Mouse (Mus musculus): ENCODE data around the gene Plxnc1. TPM values are rescaled to one million over a fixed set of nuclear protein-coding genes. Genes with fewer than 3 reads are reported as not detected.

The Plxnc1 gene
- 8.7 and 9.4 TPM in 2 replicates for polyA plus RNA-seq (2015; fragmentation: Nextera tagmentation; extraction: Ambion mirVana)

DNA sequence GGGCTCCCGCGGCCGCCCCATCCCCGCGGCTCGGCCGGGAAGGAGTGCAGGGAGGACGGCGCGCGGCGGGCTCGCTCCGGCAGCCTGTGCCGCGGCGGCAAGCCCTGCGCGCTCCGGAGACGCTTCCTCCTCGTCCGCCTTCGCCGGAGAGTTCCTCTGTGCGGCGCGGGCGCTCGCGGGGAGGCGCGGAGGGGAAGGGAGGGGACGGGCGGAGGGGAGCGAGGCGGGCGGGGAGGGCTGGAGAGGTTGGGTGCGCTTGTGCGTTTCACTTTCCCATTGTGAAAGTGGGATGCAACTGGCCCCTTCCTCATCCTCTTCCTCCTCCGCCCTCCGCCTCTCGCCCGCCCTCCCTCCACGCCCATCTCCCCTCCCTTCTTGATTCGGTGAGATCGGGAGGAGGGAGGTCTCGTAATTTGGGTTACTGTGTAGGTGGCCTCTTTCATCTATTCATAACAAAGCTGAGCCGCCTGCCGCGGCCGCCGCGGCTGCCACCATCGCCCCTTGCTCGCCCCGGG, at the start of gene Plxnc1:
Plxnc1 (minus strand) TSS at position 145 of the 515 bp plus-strand sequence.
- 0% methylated on average over 39 of the region's 57 CpGs for WGBS
- Histone ChIP-seq H3K4me3 (replicated peaks) (peak within 1 kb of the TSS; percentile 83), H3K36me3 (no peaks in the 10 kb centered on the region), H3K27ac (peak within 1 kb of the TSS; percentile 97), H3K4me1 (replicated peaks) (peaks cover 60% of the 10 kb centered on the region), H3K4me2 (replicated peaks) (peak within 1 kb of the TSS; percentile 73), H3K27me3 (peaks cover 9% of the 10 kb centered on the region), H3K9me3 (no peaks in the 10 kb centered on the region), H3K9ac (replicated peaks) (peak within 1 kb of the TSS; percentile 91)
- peak; percentile 68 for ATAC-seq

DNA sequence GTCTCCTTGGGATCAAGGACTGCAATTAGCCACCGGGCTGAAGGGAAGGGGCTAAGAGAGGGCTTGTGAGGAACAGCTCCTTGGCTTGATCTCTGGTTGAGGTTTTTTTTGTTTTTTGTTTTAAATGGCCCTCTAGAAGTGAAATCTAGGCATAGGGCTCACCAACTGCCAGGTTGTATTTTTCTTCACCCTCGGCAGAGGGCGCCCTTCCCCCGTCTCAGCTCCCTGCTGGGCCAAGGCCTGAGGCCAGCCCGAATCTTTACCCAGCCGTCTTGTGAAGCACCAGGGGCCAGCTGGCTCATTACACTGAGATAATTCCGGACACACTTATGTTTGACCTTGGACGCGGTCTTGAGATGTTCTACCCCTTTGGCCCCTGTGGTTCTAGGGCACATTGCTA, 47.5 kb upstream of the Plxnc1 start:
- Histone ChIP-seq H3K9ac (replicated peaks) (no peak overlapping the region), H3K27ac (no peak overlapping the region), H3K4me2 (replicated peaks) (peak overlapping the region; percentile 42), H3K4me1 (replicated peaks) (peaks cover 16% of the 10 kb centered on the region), H3K36me3 (no peaks in the 10 kb centered on the region), H3K9me3 (no peaks in the 10 kb centered on the region), H3K27me3 (no peaks in the 10 kb centered on the region), H3K4me3 (replicated peaks) (no peak overlapping the region)
- WGBS, result 10% methylated on average over 9 of the region's 9 CpGs
- ATAC-seq, result peak; percentile 41; the same call in 1 of the 2 replicates

GRCm38 (mm10) chr10:94991564-94992097, 47.0 kb upstream of the Plxnc1 start:
- Histone ChIP-seq H3K27ac (peak overlapping the region; percentile 76), H3K27me3 (no peaks in the 10 kb centered on the region), H3K9me3 (no peaks in the 10 kb centered on the region), H3K4me3 (replicated peaks) (peak overlapping the region; percentile 11), H3K9ac (replicated peaks) (0 out of 2 replicates have a peak overlapping the region, but pooled peaks have one; percentile 36), H3K36me3 (no peaks in the 10 kb centered on the region), H3K4me2 (replicated peaks) (peak overlapping the region; percentile 42), H3K4me1 (replicated peaks) (peaks cover 16% of the 10 kb centered on the region)
- 17% methylated on average over 17 of the region's 17 CpGs for WGBS
- ATAC-seq, result peak; percentile 64

DNA sequence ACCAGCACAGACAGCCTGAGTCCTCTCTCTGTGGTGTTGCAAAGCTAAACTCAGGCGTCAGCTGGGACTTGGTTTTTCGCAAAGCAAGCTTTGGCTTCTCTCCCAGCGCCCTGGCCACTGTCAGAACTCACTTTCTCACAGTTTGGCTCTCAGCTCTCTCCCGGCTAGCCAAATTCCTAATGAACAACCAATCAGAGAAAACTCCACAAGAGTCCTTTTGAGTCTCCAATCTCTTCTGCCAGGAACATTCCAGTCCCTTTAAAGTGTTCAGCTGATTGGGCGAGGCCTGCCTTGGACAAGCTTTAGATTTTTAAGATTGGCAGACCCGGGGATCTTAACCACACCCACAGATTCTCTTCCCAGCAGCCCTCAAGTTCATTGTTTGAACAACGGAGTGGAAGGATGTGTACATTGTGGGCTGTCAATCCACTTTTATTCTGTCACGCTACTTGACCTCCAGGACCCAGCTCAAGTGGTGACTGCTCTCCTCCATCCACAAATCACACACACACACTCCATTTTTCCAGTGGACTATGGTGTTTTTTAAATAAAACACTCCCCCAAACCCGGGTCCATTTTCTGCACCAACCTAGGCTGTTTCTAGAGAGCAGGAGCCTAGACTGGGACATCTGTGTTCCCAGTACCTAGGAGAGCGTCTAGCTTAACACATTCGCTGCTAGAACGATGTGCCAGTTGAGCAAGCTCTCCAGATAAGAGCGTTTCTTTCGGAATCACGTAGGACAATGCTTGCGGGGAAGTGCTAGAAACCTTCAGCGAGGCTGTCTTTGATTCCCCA, 46.3 kb upstream of the Plxnc1 start:
- H3K4me3 ChIP-seq (replicated peaks), result peak overlapping the region; percentile 11
- peaks cover 16% of the 10 kb centered on the region for H3K4me1 ChIP-seq (replicated peaks)
- H3K27me3 ChIP-seq, result no peaks in the 10 kb centered on the region
- H3K27ac ChIP-seq, result peak overlapping the region; percentile 76
- H3K9ac ChIP-seq (replicated peaks), result peak overlapping the region; percentile 36; the same call in 1 of the 2 replicates
- H3K9me3 ChIP-seq, result no peaks in the 10 kb centered on the region
- WGBS, result 15% methylated on average over 17 of the region's 17 CpGs
- peak overlapping the region; percentile 42 for H3K4me2 ChIP-seq (replicated peaks)
- peak; percentile 43 for ATAC-seq
- H3K36me3 ChIP-seq, result no peaks in the 10 kb centered on the region

GRCm38 (mm10) chr10:94989321-94989720, 44.7 kb upstream of the Plxnc1 start:
- H3K4me3 ChIP-seq (replicated peaks), result no peak overlapping the region
- no peak for ATAC-seq
- H3K27ac ChIP-seq, result no peak overlapping the region
- no peak overlapping the region for H3K4me2 ChIP-seq (replicated peaks)
- no peaks in the 10 kb centered on the region for H3K9me3 ChIP-seq
- H3K4me1 ChIP-seq (replicated peaks), result peaks cover 16% of the 10 kb centered on the region
- no peaks in the 10 kb centered on the region for H3K27me3 ChIP-seq
- H3K9ac ChIP-seq (replicated peaks), result no peak overlapping the region
- H3K36me3 ChIP-seq, result no peaks in the 10 kb centered on the region
- WGBS, result 90% methylated on average over 5 of the region's 5 CpGs

DNA sequence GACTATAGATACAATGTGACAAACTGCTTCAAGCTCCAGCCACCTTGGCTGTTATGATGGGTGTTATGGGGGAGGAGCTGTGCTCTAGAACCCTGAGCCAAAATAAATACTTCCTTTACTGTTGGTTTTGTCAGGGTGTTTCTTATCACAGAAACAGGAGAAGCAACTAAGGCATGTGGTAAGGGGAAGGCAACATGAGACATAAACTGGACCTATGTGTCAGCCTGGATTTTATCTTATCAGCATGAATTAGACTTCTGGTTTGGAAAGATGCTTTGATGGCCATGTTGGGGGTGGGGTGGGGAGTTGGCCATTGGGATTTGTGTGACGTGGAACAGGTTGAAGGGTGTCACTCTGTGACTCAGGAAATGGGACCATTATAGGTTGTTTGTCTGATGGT, 40.5 kb upstream of the Plxnc1 start:
- no peak overlapping the region for H3K27ac ChIP-seq
- no peak overlapping the region for H3K4me3 ChIP-seq (replicated peaks)
- H3K9ac ChIP-seq (replicated peaks), result no peak overlapping the region
- 66% methylated on average over 1 of the region's 1 CpGs for WGBS
- H3K36me3 ChIP-seq, result no peaks in the 10 kb centered on the region
- ATAC-seq, result no peak
- no peaks in the 10 kb centered on the region for H3K9me3 ChIP-seq
- H3K4me1 ChIP-seq (replicated peaks), result peaks cover 19% of the 10 kb centered on the region
- H3K27me3 ChIP-seq, result no peaks in the 10 kb centered on the region
- H3K4me2 ChIP-seq (replicated peaks), result no peak overlapping the region

DNA sequence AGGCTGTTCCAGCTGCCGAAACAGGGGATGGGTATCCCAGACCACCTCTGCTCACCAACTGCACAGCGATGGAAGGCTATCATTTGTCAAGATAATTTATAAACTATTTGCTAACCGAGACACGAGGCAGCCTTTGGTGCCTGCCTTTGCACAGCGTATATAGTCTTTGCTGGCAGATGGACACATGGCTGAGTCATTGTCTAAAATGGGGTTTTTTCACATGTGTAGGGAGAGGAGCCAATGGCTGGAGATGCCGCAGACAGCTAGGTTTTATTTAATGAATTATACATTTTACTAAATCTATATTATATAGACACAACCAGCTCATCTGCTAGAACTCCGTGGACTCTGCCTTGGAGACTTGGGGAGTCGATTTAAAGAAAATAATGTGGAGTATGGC, 37.9 kb upstream of the Plxnc1 start:
- no peak overlapping the region for H3K4me2 ChIP-seq (replicated peaks)
- no peaks in the 10 kb centered on the region for H3K27me3 ChIP-seq
- no peak for ATAC-seq
- no peak overlapping the region for H3K9ac ChIP-seq (replicated peaks)
- H3K27ac ChIP-seq, result peak overlapping the region; percentile 68
- 87% methylated on average over 8 of the region's 8 CpGs for WGBS
- peaks cover 34% of the 10 kb centered on the region for H3K4me1 ChIP-seq (replicated peaks)
- no peak overlapping the region for H3K4me3 ChIP-seq (replicated peaks)
- H3K36me3 ChIP-seq, result no peaks in the 10 kb centered on the region
- no peaks in the 10 kb centered on the region for H3K9me3 ChIP-seq

GRCm38 (mm10) chr10:94981466-94982138, 37.0 kb upstream of the Plxnc1 start:
- peak; percentile 59 for ATAC-seq
- no peaks in the 10 kb centered on the region for H3K9me3 ChIP-seq
- peak overlapping the region; percentile 32 for H3K4me2 ChIP-seq (replicated peaks)
- peak overlapping the region; percentile 68; the same call in 1 of the 2 replicates for H3K27ac ChIP-seq
- H3K9ac ChIP-seq (replicated peaks), result no peak overlapping the region
- 19% methylated on average over 12 of the region's 12 CpGs for WGBS
- no peaks in the 10 kb centered on the region for H3K27me3 ChIP-seq
- H3K4me3 ChIP-seq (replicated peaks), result no peak overlapping the region
- H3K4me1 ChIP-seq (replicated peaks), result peaks cover 34% of the 10 kb centered on the region
- H3K36me3 ChIP-seq, result no peaks in the 10 kb centered on the region

GRCm38 (mm10) chr10:94978265-94978822, 33.7 kb upstream of the Plxnc1 start:
- Histone ChIP-seq H3K4me2 (replicated peaks) (no peak overlapping the region; the same call in 1 of the 2 replicates), H3K9me3 (no peaks in the 10 kb centered on the region), H3K4me1 (replicated peaks) (peaks cover 34% of the 10 kb centered on the region), H3K9ac (replicated peaks) (peak overlapping the region; percentile 47; the same call in 1 of the 2 replicates), H3K27ac (peak overlapping the region; percentile 67), H3K4me3 (replicated peaks) (no peak overlapping the region), H3K27me3 (no peaks in the 10 kb centered on the region), H3K36me3 (no peaks in the 10 kb centered on the region)
- ATAC-seq, result peak; percentile 75
- WGBS, result 17% methylated on average over 5 of the region's 5 CpGs

GRCm38 (mm10) chr10:94976329-94976728, 31.7 kb upstream of the Plxnc1 start:
- no peak for ATAC-seq
- no peaks in the 10 kb centered on the region for H3K36me3 ChIP-seq

DNA sequence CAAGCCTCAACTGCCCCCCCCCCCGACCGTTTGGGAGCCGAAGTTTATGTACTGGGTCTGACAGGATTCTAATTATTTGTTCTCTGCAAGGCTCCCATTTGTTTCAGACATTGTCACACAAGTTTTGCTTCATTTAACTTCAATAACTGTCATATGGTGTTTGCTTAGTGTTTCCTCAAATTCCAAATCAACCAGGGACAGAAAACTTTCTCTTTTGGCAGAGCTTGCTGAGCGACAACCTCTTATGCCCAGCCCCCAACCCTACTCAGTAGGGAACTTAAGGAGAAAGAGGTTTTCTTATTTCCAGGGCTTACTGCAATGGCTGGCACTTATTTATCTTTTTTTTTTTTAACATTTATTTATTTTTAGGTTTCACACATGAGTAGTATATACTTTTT, 30.5 kb upstream of the Plxnc1 start:
- H3K4me3 ChIP-seq (replicated peaks), result no peak overlapping the region
- H3K27ac ChIP-seq, result no peak overlapping the region
- H3K4me1 ChIP-seq (replicated peaks), result peaks cover 19% of the 10 kb centered on the region
- H3K27me3 ChIP-seq, result no peaks in the 10 kb centered on the region
- no peak overlapping the region for H3K4me2 ChIP-seq (replicated peaks)
- no peaks in the 10 kb centered on the region for H3K9me3 ChIP-seq
- ATAC-seq, result no peak
- no peak overlapping the region for H3K9ac ChIP-seq (replicated peaks)
- 55% methylated on average over 4 of the region's 4 CpGs for WGBS
- H3K36me3 ChIP-seq, result no peaks in the 10 kb centered on the region

More at GRCm38 (mm10) chr10:94976329-94976728, 31.7 kb upstream of the Plxnc1 start:
- Histone ChIP-seq H3K9ac (replicated peaks) (no peak overlapping the region), H3K27ac (no peak overlapping the region), H3K4me1 (replicated peaks) (peaks cover 23% of the 10 kb centered on the region), H3K9me3 (no peaks in the 10 kb centered on the region), H3K4me3 (replicated peaks) (no peak overlapping the region), H3K27me3 (no peaks in the 10 kb centered on the region), H3K4me2 (replicated peaks) (no peak overlapping the region)
- 60% methylated on average over 5 of the region's 5 CpGs for WGBS

Measured in midbrain, embryonic 13.5 days (tissue).